Mouse (Mus musculus) heart, postnatal 14 days (tissue): ENCODE data around the gene Ptgir. TPM values are rescaled to one million over a fixed set of nuclear protein-coding genes. Genes with fewer than 3 reads are reported as not detected.
A peak's percentile ranks its signal among the peaks of the same experiment; 100 is the strongest.

Experiments used
- DNase-seq, 2 experiments: peaks; one replicate each; pipeline ENCODE4 v3.0.0; 2021 to 2022
- intact Hi-C: fragments of 180-260 bp; cut with DNase I; formaldehyde crosslinking; loops from one replicate; pipeline ENCODE4 v1.15.1; 2025
- total RNA-seq, 2 experiments: library from RNA; stranded (reverse); gene quantifications; 2 replicates each; pipeline ENCODE4 v1.2.3; 2021

The Ptgir gene
- total RNA-seq, 2 experiments from 2014 or later, result 1.4 to 1.6 TPM

- intact Hi-C loops, result loop anchor here (2.0 kb wide), 1 partner anchor 14 kb away; no protein-coding TSS in a partner anchor
- peak; percentile 53 to 59 for DNase-seq
Measured at GRCm38 (mm10) chr7:16890536-16890935, 15.8 kb upstream of the Ptgir start.

DNA sequence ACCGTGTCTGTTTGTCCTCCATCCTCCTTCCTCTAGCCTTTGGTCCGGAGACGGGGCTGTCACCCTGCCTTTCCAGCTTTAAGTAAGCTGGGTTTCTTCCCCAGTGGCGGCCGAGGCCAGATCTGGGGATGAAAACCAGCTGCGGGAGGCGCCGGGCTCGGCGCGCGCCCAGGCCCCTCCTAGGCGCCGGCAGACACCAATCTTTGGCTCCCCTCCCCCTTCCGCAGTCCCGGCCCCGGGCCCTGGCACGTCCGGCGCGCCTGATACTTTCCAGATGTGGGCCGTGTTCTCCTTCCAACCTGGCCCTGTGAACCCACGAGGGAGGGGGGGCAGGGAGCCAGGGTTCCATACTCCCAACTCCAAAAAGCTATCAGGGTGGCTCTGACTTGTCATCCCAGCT lies 15.3 kb upstream of the Ptgir start:
- peak; percentile 86 to 88 for DNase-seq
- intact Hi-C loops, result loop anchor here (1.0 to 2.0 kb wide), 2 partner anchors 14 to 31 kb away; no protein-coding TSS in a partner anchor

GRCm38 (mm10) chr7:16891641-16892351 lies 14.5 kb upstream of the Ptgir start, which contains the start of gene Gng8:
Gene Gng8 (plus strand): TSS chr7:16891786.
- intact Hi-C loops, result loop anchor here (1.0 to 2.0 kb wide), 3 partner anchors 15 to 79 kb away; no protein-coding TSS in a partner anchor

DNA sequence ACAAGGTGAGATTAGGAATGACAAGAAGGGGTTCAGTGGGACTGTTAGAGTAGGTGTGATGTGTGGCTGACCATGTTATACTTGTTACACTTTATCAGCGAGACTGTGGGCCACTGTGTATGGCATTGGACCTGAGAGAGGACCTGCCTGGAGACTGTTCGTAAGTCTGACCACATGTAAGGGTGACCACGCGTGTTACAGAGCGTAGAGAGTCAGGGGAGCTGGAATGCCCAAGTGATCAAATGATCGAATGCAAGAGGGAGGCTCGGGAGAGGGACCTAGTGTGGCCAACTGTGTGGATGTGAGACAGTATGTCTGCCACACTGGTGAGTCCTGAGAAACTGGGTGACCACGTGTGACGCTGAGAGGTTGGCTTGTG lies 13.9 kb upstream of the Ptgir start:
- no peak for DNase-seq
- intact Hi-C loops, result loop anchor here (2.0 kb wide), 1 partner anchor 80 kb away; no protein-coding TSS in a partner anchor

More at GRCm38 (mm10) chr7:16891641-16892351, 14.5 kb upstream of the Ptgir start, which contains the start of gene Gng8:
- DNase-seq, result peak; percentile 89 to 92

- intact Hi-C loops, result loop anchor here (2.0 kb wide), 1 partner anchor 81 kb away; no protein-coding TSS in a partner anchor
- no peak for DNase-seq
Measured at GRCm38 (mm10) chr7:16893612-16894011, 12.7 kb upstream of the Ptgir start.

DNA sequence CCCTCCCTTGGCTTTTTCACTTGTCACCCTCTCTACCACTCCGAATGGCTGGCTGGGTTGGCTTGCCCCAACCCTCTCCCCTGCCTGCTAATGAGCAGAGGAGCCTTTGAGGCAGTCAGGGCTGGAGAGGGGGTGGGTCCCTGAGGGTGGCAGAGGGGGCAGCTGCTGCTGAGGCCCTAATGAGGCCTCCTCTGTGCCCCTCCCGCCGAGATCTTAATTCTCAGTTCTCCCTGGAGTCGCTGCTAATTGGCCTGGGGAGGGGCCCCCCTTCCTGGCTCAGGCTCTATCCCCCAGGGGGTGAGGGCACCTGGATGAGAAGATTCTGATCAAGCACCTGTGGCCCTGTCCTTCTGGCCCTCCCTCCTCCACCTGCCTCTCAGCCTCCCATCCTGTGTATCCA lies 12.0 kb upstream of the Ptgir start:
- intact Hi-C loops, result no loop called here
- DNase-seq, result no peak

- intact Hi-C loops, result loop anchor here (1.0 kb wide), 1 partner anchor 18 kb away; no protein-coding TSS in a partner anchor
- DNase-seq, result peak; percentile 81 to 87
Measured at GRCm38 (mm10) chr7:16895000-16895399, 11.3 kb upstream of the Ptgir start.

DNA sequence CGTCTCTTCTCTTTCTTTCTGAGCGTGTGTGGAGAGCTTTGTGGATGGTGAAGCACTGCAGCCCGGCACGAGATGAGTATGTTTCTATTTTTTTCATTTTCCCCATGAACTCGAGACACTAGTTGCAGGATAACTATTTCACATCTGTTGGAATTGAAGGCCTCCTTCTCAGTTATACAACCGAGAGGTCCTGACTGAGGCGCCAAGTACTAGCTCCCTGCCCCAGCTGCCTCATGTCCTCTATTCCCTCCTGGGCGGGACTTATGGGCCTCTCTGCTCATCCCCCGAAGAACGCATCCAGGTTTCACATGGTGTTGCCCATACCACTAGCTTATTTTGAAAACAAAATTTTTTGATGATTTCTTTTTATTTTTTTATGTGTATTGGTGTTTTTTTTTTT lies 10.8 kb upstream of the Ptgir start:
- intact Hi-C loops, result loop anchor here (1.0 kb wide), 1 partner anchor 18 kb away; no protein-coding TSS in a partner anchor

DNA sequence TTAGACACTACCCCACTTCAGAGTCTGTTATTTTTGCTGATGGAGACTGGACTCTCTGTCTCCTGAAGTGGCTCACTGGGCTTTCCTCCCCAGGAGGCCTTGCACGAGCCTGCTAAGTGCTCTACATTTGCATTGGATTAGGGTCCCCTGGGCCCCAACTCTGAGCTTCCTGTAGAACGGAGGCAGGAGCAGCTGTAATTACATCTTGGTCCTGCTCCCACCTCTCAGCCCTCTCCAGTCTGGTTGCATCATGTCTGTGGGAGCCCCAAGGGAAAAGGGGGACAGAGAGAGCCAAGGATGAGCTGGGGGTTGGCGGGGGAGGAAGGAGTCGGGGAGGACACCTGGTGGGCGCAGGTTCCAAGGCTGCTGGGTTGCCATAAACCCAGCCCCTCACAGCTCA lies 5.8 kb upstream of the Ptgir start:
- no peak for DNase-seq

More for the DNA sequence above, 10.8 kb upstream of the Ptgir start:
- DNase-seq, result no peak

GRCm38 (mm10) chr7:16903439-16903955 lies 2.8 kb upstream of the Ptgir start:
- no peak for DNase-seq
- intact Hi-C loops, result no loop called here

More for the DNA sequence above, 5.8 kb upstream of the Ptgir start:
- intact Hi-C loops, result no loop called here

- intact Hi-C loops, result no loop called here
- no peak for DNase-seq
Measured at GRCm38 (mm10) chr7:16904120-16904675, 2.1 kb upstream of the Ptgir start.

- intact Hi-C loops, result loop anchor here (5.0 kb wide), 1 partner anchor 163 kb away; no protein-coding TSS in a partner anchor
- DNase-seq, result peak in 1 of 2 experiments; percentile 59
Measured at GRCm38 (mm10) chr7:16905491-16906021, 734 bp upstream of the Ptgir start.

- no peak for DNase-seq
- intact Hi-C loops, result loop anchor here (5.0 kb wide), 1 partner anchor 165 kb away; no protein-coding TSS in a partner anchor
Measured at GRCm38 (mm10) chr7:16906889-16907559, 734 bp downstream of the Ptgir start.

- intact Hi-C loops, result loop anchor here (5.0 kb wide), 1 partner anchor 166 kb away; no protein-coding TSS in a partner anchor
Measured at GRCm38 (mm10) chr7:16907842-16908241, 1.6 kb downstream of the Ptgir start.

GRCm38 (mm10) chr7:16908367-16908766 lies 2.1 kb downstream of the Ptgir start:
- DNase-seq, result no peak
- intact Hi-C loops, result loop anchor here (5.0 kb wide), 1 partner anchor 166 kb away; no protein-coding TSS in a partner anchor

More at GRCm38 (mm10) chr7:16907842-16908241, 1.6 kb downstream of the Ptgir start:
- no peak for DNase-seq

DNA sequence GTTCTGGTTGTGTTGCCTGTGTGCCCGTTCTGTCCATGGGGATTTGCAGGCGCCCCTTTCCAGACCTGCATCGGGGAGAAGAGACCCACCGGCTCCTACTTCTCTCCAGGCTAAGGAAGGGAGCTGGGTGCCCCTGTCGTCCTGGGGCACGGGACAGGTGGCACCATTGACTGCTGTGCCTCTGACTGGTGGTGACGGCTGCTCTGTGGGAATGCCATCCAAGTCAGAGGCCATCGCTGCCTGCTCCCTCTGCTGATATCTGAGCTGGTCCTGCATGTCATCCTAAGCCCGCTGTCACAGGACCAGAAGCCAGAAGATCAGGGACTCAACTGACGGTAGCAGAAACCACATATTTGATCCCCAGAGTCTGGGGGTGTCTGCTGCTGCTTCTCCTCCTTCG lies 2.6 kb downstream of the Ptgir start:
- no peak for DNase-seq
- intact Hi-C loops, result loop anchor here (5.0 kb wide), 1 partner anchor 167 kb away; no protein-coding TSS in a partner anchor

DNA sequence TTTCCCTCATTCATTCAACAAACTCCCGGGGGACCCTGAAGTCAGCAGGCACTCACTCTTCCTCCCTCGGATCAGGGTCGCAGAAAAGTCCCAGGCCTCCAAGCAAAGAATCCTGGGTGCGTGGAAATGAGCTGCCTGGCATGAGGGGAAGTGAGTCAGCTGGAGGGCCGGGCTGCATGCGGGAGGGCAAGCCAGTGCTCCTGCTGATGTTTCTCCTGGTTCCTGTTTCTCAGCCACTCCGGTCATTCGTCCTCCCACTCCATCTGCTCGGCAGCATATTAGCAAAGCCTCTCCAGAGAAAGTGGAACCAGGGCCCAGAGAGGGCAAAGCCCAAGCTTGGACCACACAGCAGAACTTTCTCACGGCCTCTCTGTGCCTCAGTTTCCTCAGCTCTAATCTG lies 3.6 kb downstream of the Ptgir start:
- intact Hi-C loops, result loop anchor here (5.0 to 10.0 kb wide), 4 partner anchors 33 to 285 kb away; partner anchors contain the start of gene Dact3

GRCm38 (mm10) chr7:16911904-16912303 lies 5.6 kb downstream of the Ptgir start:
- DNase-seq, result no peak
- intact Hi-C loops, result loop anchor here (5.0 to 10.0 kb wide), 3 partner anchors 35 to 287 kb away; partner anchors contain the start of gene Dact3

More for the DNA sequence above, 3.6 kb downstream of the Ptgir start:
- DNase-seq, result no peak

DNA sequence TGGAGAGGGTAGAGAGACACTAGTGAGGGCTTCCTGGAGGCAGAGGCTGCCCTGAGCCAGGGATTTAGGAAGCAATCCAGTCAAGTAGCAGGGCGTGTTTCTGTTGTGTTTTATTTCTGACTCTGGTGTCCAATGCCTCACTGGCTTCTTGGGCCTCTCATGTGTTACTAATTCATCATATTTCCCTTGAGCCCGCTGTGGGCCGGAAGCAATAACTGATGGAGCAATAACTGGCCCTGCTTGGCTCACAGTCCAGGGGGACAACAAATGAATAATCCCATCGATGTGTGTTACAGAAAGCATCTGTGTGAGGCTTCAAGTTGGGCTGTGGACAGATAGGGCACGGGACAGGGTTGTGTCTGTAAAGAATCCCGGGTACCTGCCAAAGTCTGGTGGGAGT lies 6.1 kb downstream of the Ptgir start:
- intact Hi-C loops, result loop anchor here (5.0 to 10.0 kb wide), 3 partner anchors 35 to 288 kb away; partner anchors contain the start of gene Dact3
- DNase-seq, result no peak
